Mouse (Mus musculus): ENCODE measurements around the gene Prmt7. TPM values are rescaled to one million over a fixed set of nuclear protein-coding genes. Genes with fewer than 3 reads are reported as not detected.

Gene Prmt7
- 45.6 and 50.3 TPM in 2 replicates for polyA plus RNA-seq (2015; fragmentation: Nextera tagmentation; extraction: Ambion mirVana)

DNA sequence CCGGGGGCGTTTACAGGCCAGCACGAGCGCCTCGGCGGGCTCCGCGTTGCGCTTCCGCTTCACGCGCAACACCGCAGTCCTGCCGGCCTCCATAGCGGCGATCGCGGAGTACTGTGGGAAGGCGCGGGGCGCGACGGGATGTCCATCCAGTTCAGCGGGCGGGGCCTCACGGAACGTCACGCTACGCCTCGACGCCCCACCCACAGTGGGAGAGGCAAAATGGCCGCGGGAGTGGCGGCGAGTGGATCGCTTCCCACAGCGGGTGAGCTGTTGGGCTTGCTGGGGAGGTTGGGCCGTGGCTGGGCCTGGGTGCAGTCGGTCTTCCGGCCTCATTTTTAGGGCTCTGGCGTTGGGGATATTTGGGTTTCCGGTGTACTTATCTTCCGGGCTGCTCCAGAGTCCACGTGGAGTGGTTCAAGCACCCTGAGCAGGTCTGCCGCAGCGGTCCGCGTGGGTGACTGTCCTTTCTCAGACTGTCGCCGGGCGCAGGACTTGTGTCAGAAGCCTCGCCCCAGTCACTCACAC, at the start of gene Prmt7, which contains the start of gene Slc7a6os:
TSS of gene Prmt7 (plus strand) at position 116 of the 525 bp plus-strand sequence.
TSS of gene Slc7a6os (minus strand) at position 115 of the 525 bp plus-strand sequence.
- peaks cover 8% of the 10 kb centered on the region for H3K4me1 ChIP-seq (ENCODE audit: control insufficient read depth, insufficient read depth, low read length)
- H3K4me2 ChIP-seq (ENCODE audit: low read depth, low read length), result peak within 1 kb of the TSS; percentile 68
- under 1% methylated on average over 52 of the region's 52 CpGs for WGBS
- peak; percentile 99 for ATAC-seq
- H3K9me3 ChIP-seq (ENCODE audit: control insufficient read depth, low read length), result no peaks in the 10 kb centered on the region
- H3K36me3 ChIP-seq (ENCODE audit: control insufficient read depth, insufficient read depth, low read length), result peaks cover 12% of the 10 kb centered on the region; the same call in 1 of the 2 replicates
- no peaks in the 10 kb centered on the region for H3K27me3 ChIP-seq (replicated peaks; ENCODE audit: control insufficient read depth, insufficient read depth, low read length)
- peak within 1 kb of the TSS; percentile 94 for H3K4me3 ChIP-seq (ENCODE audit: low read length)
- peak within 1 kb of the TSS; percentile 94 for H3K9ac ChIP-seq (ENCODE audit: low read depth, low read length)
- H3K27ac ChIP-seq (ENCODE audit: low read length), result peak within 1 kb of the TSS; percentile 97

GRCm38 (mm10) chr8:106163251-106163650, 47.5 kb upstream of the Prmt7 start:
- Histone ChIP-seq H3K9ac (ENCODE audit: low read depth, low read length) (no peak overlapping the region), H3K4me1 (ENCODE audit: control insufficient read depth, insufficient read depth, low read length) (0 out of 2 replicates have a peak, but pooled peaks cover 2% of the 10 kb centered on the region), H3K27ac (ENCODE audit: low read length) (no peak overlapping the region), H3K4me2 (ENCODE audit: low read depth, low read length) (no peak overlapping the region), H3K27me3 (replicated peaks; ENCODE audit: control insufficient read depth, insufficient read depth, low read length) (no peaks in the 10 kb centered on the region), H3K9me3 (ENCODE audit: control insufficient read depth, low read length) (no peaks in the 10 kb centered on the region), H3K36me3 (ENCODE audit: control insufficient read depth, insufficient read depth, low read length) (peaks cover 11% of the 10 kb centered on the region; the same call in 1 of the 2 replicates), H3K4me3 (ENCODE audit: low read length) (no peak overlapping the region)
- 91% methylated on average over 9 of the region's 9 CpGs for WGBS
- no peak for ATAC-seq

DNA sequence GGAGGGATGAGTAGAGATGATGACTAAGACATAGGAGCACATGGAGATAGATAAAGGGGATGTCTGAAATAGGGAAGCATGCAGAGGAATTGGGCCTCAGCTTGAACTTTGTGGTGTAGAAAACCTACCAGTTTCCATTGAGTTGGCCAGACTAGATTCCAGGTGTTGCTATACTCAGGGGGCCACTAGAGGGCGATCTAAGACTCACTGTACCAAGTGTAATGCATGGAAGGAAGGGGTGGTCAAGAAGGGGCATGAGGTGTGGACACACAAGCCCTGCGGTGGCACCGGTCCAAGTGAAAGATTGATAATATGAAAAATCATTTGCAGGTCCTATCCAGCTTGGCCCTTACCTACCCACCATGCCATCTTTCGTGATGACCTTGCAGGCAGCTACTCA, 45.3 kb upstream of the Prmt7 start:
- H3K27me3 ChIP-seq (replicated peaks; ENCODE audit: control insufficient read depth, insufficient read depth, low read length), result no peaks in the 10 kb centered on the region
- no peak for ATAC-seq
- H3K9ac ChIP-seq (ENCODE audit: low read depth, low read length), result no peak overlapping the region
- H3K36me3 ChIP-seq (ENCODE audit: control insufficient read depth, insufficient read depth, low read length), result peaks cover 11% of the 10 kb centered on the region; the same call in 1 of the 2 replicates
- no peaks in the 10 kb centered on the region for H3K9me3 ChIP-seq (ENCODE audit: control insufficient read depth, low read length)
- H3K27ac ChIP-seq (ENCODE audit: low read length), result no peak overlapping the region
- H3K4me3 ChIP-seq (ENCODE audit: low read length), result no peak overlapping the region
- H3K4me2 ChIP-seq (ENCODE audit: low read depth, low read length), result no peak overlapping the region
- H3K4me1 ChIP-seq (ENCODE audit: control insufficient read depth, insufficient read depth, low read length), result peaks cover 6% of the 10 kb centered on the region; the same call in 1 of the 2 replicates
- 40% methylated on average over 4 of the region's 4 CpGs for WGBS

DNA sequence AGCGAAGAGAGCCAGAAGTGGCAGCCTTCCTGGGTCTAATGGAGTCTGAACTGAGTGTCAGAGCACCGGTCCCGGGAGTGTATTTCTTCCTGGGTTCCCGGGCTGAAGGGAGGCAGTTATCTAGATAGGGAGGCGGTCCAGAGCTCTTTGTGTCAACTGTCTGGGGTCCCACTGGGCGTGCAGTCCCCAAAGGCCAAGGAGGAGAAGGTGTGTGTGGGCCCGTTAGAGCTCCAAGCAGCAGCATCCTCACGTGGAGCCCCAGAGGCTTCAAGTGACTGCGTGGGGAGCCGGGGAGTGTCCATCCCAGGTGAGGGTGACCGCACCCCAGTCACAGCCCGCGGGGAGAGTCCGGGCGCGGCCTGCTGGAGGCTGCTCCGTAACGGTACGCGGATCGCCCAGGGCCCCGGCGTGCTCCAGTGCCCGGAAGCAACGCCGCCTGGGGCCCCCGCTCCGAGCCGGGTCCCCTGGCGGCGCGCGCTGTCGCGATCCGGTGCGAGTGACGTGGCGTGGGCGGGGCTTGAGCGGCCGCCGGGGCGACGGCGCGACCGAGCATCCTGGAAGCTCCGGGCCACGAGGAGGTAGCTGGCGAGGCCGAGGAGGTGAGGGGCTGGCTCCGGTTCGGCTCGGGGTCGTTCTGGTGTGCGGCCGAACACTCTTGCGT, 42.2 kb upstream of the Prmt7 start, which contains the start of gene Slc7a6:
TSS of gene Slc7a6 (plus strand) at position 502 of the 661 bp plus-strand sequence.
- H3K9ac ChIP-seq (ENCODE audit: low read depth, low read length), result peak within 1 kb of the TSS; percentile 86
- H3K4me2 ChIP-seq (ENCODE audit: low read depth, low read length), result peak within 1 kb of the TSS; percentile 94
- peak; percentile 88 for ATAC-seq
- under 1% methylated on average over 46 of the region's 59 CpGs for WGBS
- H3K27me3 ChIP-seq (replicated peaks; ENCODE audit: control insufficient read depth, insufficient read depth, low read length), result no peaks in the 10 kb centered on the region
- H3K27ac ChIP-seq (ENCODE audit: low read length), result peak within 1 kb of the TSS; percentile 72
- H3K4me1 ChIP-seq (ENCODE audit: control insufficient read depth, insufficient read depth, low read length), result peaks cover 6% of the 10 kb centered on the region; the same call in 1 of the 2 replicates
- no peaks in the 10 kb centered on the region for H3K9me3 ChIP-seq (ENCODE audit: control insufficient read depth, low read length)
- H3K36me3 ChIP-seq (ENCODE audit: control insufficient read depth, insufficient read depth, low read length), result no peaks in the 10 kb centered on the region; the same call in 1 of the 2 replicates
- H3K4me3 ChIP-seq (ENCODE audit: low read length), result peak within 1 kb of the TSS; percentile 82

GRCm38 (mm10) chr8:106169017-106169933, 41.5 kb upstream of the Prmt7 start:
- WGBS, result under 1% methylated on average over 54 of the region's 54 CpGs
- H3K9ac ChIP-seq (ENCODE audit: low read depth, low read length), result peak overlapping the region; percentile 86
- no peaks in the 10 kb centered on the region for H3K9me3 ChIP-seq (ENCODE audit: control insufficient read depth, low read length)

DNA sequence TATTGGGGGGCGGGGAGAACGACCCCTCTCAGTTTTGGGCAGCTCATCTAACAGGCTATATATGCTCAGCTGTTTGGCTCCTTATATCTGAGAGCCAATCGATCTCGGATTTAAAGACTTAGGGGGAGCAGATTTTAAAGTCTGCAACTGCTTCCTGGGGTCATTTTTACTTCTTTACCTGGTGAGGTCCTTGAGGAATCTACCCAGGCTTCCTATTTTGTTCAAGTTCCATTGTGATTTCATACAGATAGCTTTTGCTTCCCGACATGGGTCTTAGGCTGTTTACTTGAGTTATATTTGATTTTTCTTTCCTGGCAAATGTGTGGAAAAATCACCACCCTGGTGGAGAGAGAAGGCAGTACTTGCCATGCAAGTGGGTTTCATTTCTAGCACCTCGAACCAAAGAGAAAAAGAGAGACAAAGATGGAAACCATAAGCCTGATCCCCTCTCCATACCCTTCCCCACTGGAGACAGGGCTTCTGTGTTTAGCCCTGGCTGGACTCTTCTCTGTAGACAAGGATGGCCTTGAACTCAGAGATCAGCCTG, 40.7 kb upstream of the Prmt7 start:
- peak overlapping the region; percentile 82 for H3K4me3 ChIP-seq (ENCODE audit: low read length)
- no peak for ATAC-seq
- WGBS, result 28% methylated on average over 6 of the region's 6 CpGs
- peaks cover 6% of the 10 kb centered on the region; the same call in 1 of the 2 replicates for H3K4me1 ChIP-seq (ENCODE audit: control insufficient read depth, insufficient read depth, low read length)
- H3K9me3 ChIP-seq (ENCODE audit: control insufficient read depth, low read length), result no peaks in the 10 kb centered on the region
- peak overlapping the region; percentile 94 for H3K4me2 ChIP-seq (ENCODE audit: low read depth, low read length)
- no peaks in the 10 kb centered on the region for H3K36me3 ChIP-seq (ENCODE audit: control insufficient read depth, insufficient read depth, low read length)
- H3K9ac ChIP-seq (ENCODE audit: low read depth, low read length), result no peak overlapping the region; the same call in 1 of the 2 replicates
- H3K27ac ChIP-seq (ENCODE audit: low read length), result no peak overlapping the region
- no peaks in the 10 kb centered on the region for H3K27me3 ChIP-seq (replicated peaks; ENCODE audit: control insufficient read depth, insufficient read depth, low read length)

More at GRCm38 (mm10) chr8:106169017-106169933, 41.5 kb upstream of the Prmt7 start:
- ATAC-seq, result peak; percentile 73
- no peaks in the 10 kb centered on the region; the same call in 1 of the 2 replicates for H3K36me3 ChIP-seq (ENCODE audit: control insufficient read depth, insufficient read depth, low read length)
- H3K4me3 ChIP-seq (ENCODE audit: low read length), result peak overlapping the region; percentile 82
- H3K27me3 ChIP-seq (replicated peaks; ENCODE audit: control insufficient read depth, insufficient read depth, low read length), result no peaks in the 10 kb centered on the region
- peaks cover 6% of the 10 kb centered on the region; the same call in 1 of the 2 replicates for H3K4me1 ChIP-seq (ENCODE audit: control insufficient read depth, insufficient read depth, low read length)
- H3K4me2 ChIP-seq (ENCODE audit: low read depth, low read length), result peak overlapping the region; percentile 94
- H3K27ac ChIP-seq (ENCODE audit: low read length), result peak overlapping the region; percentile 72

DNA sequence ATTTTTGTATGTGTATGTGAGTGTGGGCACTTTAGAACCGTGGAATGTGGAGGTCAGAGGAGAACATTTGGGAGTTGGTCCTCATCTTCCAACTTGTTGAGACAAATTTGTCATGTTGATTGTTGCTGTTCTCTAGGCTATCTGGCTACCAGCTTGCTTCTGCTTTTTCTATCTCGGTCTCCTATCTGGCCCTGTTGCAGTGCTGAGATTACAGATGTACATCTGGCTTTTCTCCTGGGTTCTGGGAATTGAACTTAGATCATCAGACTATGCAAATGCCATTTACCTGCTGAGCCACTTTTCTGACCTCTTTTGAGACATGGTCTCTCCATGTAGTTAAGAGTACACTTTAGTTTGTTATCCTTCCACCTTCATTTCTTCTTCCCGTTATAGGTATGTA, 37.2 kb upstream of the Prmt7 start:
- no peaks in the 10 kb centered on the region for H3K9me3 ChIP-seq (ENCODE audit: control insufficient read depth, low read length)
- H3K4me1 ChIP-seq (ENCODE audit: control insufficient read depth, insufficient read depth, low read length), result peaks cover 17% of the 10 kb centered on the region
- 91% methylated on average over 3 of the region's 3 CpGs for WGBS
- no peak overlapping the region for H3K4me3 ChIP-seq (ENCODE audit: low read length)
- no peak for ATAC-seq
- no peak overlapping the region for H3K27ac ChIP-seq (ENCODE audit: low read length)
- no peaks in the 10 kb centered on the region for H3K36me3 ChIP-seq (ENCODE audit: control insufficient read depth, insufficient read depth, low read length)
- H3K27me3 ChIP-seq (replicated peaks; ENCODE audit: control insufficient read depth, insufficient read depth, low read length), result no peaks in the 10 kb centered on the region
- H3K9ac ChIP-seq (ENCODE audit: low read depth, low read length), result no peak overlapping the region
- no peak overlapping the region for H3K4me2 ChIP-seq (ENCODE audit: low read depth, low read length)

DNA sequence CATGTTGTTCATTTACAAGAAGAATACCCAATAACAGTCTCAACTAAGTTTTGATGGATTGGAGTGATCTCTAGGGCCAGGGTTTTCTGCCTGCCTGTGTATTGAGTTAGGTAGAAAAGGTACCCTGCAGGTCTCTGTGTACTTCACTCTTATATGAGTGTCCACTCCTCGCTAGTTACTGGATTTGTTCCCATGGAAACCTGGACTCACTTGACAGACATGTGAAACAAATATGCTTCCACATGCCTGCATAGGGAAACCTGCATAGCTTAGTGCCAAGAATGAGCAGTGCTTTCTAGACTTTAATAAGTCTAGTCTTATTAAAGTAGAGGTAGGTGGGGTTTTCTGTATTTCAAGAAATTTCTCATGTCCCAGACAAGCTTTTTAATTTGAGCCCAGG, 33.8 kb upstream of the Prmt7 start:
- Histone ChIP-seq H3K9me3 (ENCODE audit: control insufficient read depth, low read length) (no peaks in the 10 kb centered on the region), H3K27me3 (replicated peaks; ENCODE audit: control insufficient read depth, insufficient read depth, low read length) (no peaks in the 10 kb centered on the region), H3K4me3 (ENCODE audit: low read length) (no peak overlapping the region), H3K36me3 (ENCODE audit: control insufficient read depth, insufficient read depth, low read length) (no peaks in the 10 kb centered on the region), H3K4me2 (ENCODE audit: low read depth, low read length) (no peak overlapping the region), H3K4me1 (ENCODE audit: control insufficient read depth, insufficient read depth, low read length) (peaks cover 17% of the 10 kb centered on the region), H3K27ac (ENCODE audit: low read length) (no peak overlapping the region), H3K9ac (ENCODE audit: low read depth, low read length) (no peak overlapping the region)
- no peak for ATAC-seq
- 28% methylated on average over 1 of the region's 1 CpGs for WGBS
